Mouse (Mus musculus) heart, postnatal 0 days (tissue): ENCODE data around the gene Slc9a9.

Experiments used
- CTCF ChIP-seq: IDR thresholded peaks from 2 replicates; pipeline ENCODE4 v1.5.1; 2016; ENCODE audit warnings: antibody characterized with exemption, control low read depth, low read depth
- EP300 ChIP-seq: IDR thresholded peaks from 2 replicates; pipeline ENCODE4 v1.6.1; 2016; ENCODE audit warnings: antibody characterized with exemption, low read depth

DNA sequence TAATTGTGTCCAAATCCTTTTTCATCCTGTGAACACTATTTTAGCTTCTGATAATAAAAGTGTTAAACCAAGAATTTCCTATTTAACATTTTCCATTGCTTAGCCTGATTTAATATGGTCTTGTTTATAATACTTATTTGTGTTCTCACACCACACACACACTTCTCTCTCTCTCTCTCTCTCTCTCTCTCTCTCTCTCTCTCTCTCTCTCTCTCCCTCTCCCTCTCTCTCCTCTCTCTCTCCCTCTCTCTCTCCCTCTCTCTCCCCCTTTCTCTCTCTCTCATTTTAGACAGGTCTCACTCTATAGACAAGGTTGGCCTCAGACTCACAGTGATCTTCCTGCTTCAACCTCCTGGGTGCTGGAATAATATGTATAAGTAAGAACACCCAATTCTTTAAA is 995 bp downstream of the Slc9a9 start:
- TF ChIP-seq CTCF = no peak
- no peak for TF ChIP-seq EP300
